Mouse (Mus musculus) frontal cortex, postnatal 25 days (tissue): Measurements from ENCODE around the gene Zfp617.
"Not testable (repeated sequence)": the region's sequence is repeated elsewhere in the genome, so short reads cannot be mapped to it uniquely, and the experiment has no call there.

Source experiments
- DNase-seq, 2 experiments: peaks; one replicate each; pipeline ENCODE4 v3.0.0; 2022; ENCODE audit warnings: low spot score in 2 of 2

Gene Zfp617

GRCm38 (mm10) chr8:71952489-71952888 is 44.1 kb downstream of the Zfp617 start:
- no peak for DNase-seq

- not testable (repeated sequence) for DNase-seq
These were observed 44.7 kb downstream of the Zfp617 start for GRCm38 (mm10) chr8:71952961-71953700.

GRCm38 (mm10) chr8:71954666-71955065 is 46.2 kb downstream of the Zfp617 start:
- DNase-seq = no peak

- no peak for DNase-seq
These were observed 52.0 kb downstream of the Zfp617 start for GRCm38 (mm10) chr8:71960483-71960882.

GRCm38 (mm10) chr8:71961796-71962195 is 53.4 kb downstream of the Zfp617 start:
- DNase-seq = no peak

- DNase-seq = no peak
These were observed 55.6 kb downstream of the Zfp617 start for GRCm38 (mm10) chr8:71964051-71964450.

- DNase-seq = no peak
These were observed 56.7 kb downstream of the Zfp617 start for GRCm38 (mm10) chr8:71965166-71965565.

- no peak for DNase-seq
These were observed 58.0 kb downstream of the Zfp617 start for GRCm38 (mm10) chr8:71966411-71966810.

GRCm38 (mm10) chr8:71967261-71967660 is 58.8 kb downstream of the Zfp617 start:
- no peak for DNase-seq

- no peak for DNase-seq
These were observed 59.7 kb downstream of the Zfp617 start for GRCm38 (mm10) chr8:71968100-71968499.

- DNase-seq = no peak
These were observed 60.2 kb downstream of the Zfp617 start for GRCm38 (mm10) chr8:71968636-71969035.

GRCm38 (mm10) chr8:71971945-71972344 is 63.5 kb downstream of the Zfp617 start:
- no peak for DNase-seq

- no peak for DNase-seq
These were observed 65.8 kb downstream of the Zfp617 start for GRCm38 (mm10) chr8:71974211-71974610.

GRCm38 (mm10) chr8:71981032-71981431 is 72.6 kb downstream of the Zfp617 start:
- DNase-seq = no peak

GRCm38 (mm10) chr8:71981456-71981855 is 73.0 kb downstream of the Zfp617 start:
- no peak for DNase-seq
